Mouse (Mus musculus) right cerebral cortex, postnatal 36 days (tissue): ENCODE results near the gene Decr2.
"Not testable (repeated sequence)": the region's sequence is repeated elsewhere in the genome, so short reads cannot be mapped to it uniquely, and the experiment has no call there.

Experiments
- DNase-seq, 2 experiments: peaks; one replicate each; pipeline ENCODE4 v3.0.0; 2022; ENCODE audit warnings: low spot score in 2 of 2, mixed read lengths in 1 of 2

Decr2 gene

GRCm38 (mm10) chr17:26089905-26090632, at the start of gene Decr2:
Decr2 (minus strand) TSS chr17:26090337.
- DNase-seq = peak; percentile 81 to 83

GRCm38 (mm10) chr17:26138901-26139381, 48.8 kb upstream of the Decr2 start:
- DNase-seq = no peak

GRCm38 (mm10) chr17:26138239-26138836, 48.2 kb upstream of the Decr2 start, which contains the start of gene Axin1:
Axin1 (plus strand) TSS chr17:26138688.
- DNase-seq = peak; percentile 93 to 95

DNA sequence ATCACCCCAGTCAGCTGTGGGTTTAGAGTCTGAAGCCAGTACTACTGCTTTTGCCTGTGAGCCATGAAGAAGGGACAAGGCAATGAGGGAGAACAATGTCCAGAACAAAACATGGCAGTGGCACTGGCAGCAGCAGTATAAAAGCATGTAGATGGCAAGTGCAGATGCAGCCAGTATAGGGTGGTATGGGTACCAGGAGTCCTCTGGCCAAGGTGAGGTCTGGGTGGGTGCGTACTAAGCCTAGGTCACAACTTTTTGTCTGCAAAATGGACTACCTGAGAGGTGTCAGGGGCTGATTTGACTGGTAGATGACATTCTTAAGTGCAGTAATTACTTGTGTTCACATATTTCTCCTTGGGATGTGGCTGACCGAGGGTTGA, 47.6 kb upstream of the Decr2 start:
- no peak for DNase-seq

DNA sequence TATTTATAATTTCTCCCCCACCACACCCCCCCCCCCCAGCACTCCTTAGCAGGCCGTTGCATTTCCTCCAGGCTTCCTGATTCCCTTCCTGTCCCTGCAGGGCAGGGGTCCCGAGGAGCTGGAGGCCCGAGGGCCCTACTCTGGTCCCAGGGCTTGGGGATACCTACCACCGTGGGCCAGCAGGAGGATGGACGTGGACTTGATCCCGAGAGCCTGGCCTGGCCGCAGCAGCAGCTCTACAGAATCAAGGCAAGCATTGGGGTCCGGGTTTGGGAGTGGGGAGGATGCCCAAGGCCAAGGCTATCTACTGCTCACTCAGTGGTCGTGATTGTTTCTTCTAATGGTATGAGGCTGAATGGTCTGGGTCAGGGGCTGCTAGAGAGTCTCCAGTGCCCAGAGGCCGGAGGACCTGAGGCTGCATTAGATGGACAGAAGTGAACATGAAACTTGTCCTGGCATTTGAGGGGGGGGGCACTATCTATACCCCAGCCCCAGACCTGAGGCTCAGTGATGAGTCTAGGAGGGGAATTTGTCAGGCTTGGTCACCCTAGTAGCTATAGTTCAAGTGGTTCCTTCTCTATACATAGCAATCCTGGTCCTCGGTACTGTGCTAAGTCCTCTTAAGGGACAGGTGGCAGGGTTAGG, 47.1 kb upstream of the Decr2 start:
- DNase-seq = no peak

- no peak for DNase-seq
These were observed 42.0 kb upstream of the Decr2 start for GRCm38 (mm10) chr17:26131856-26132853.

GRCm38 (mm10) chr17:26131062-26131732, 41.1 kb upstream of the Decr2 start:
- no peak for DNase-seq

DNA sequence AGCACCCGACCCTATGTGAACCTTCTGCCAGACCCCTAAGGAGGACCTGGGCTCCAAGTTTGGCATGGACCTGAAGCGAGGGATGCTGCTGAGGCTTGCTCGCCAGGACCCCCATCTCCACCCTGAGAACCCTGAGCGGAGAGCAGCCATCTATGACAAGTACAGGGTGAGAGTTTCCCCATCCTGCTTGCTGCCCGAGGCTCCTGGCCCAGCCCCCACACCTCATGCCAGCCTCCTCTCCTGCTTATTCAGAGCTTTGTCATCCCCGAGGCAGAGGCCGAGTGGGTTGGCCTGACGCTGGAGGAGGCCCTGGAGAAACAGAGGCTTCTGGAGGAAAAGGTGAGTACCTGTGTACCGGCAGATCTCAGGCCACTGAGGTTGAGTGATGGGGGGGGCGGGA, 35.1 kb upstream of the Decr2 start:
- no peak for DNase-seq

DNA sequence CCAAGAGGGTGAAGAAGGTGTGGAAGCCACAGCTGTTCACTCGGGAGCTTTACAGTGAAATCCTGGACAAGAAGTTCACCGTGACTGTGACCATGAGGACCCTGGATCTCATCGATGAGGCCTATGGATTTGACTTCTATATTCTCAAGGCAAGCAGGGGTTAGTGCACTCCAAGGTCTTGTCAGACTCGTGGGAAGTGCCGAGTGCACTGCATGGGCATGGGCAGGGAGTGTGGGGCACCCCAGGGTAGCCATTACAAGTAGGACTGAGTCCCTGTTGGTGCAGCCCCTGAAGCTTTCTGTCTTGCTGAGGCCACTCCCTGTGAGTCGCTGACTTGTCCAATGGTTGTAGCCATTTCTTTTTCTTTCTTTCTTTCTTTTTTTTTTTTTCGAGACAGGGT, 34.4 kb upstream of the Decr2 start:
- no peak for DNase-seq

GRCm38 (mm10) chr17:26123267-26123684, 33.1 kb upstream of the Decr2 start, which contains the start of gene Mrpl28:
Mrpl28 (plus strand) TSS chr17:26123500.
- peak; percentile 82 to 85 for DNase-seq

GRCm38 (mm10) chr17:26122431-26123140, 32.4 kb upstream of the Decr2 start:
- no peak for DNase-seq

DNA sequence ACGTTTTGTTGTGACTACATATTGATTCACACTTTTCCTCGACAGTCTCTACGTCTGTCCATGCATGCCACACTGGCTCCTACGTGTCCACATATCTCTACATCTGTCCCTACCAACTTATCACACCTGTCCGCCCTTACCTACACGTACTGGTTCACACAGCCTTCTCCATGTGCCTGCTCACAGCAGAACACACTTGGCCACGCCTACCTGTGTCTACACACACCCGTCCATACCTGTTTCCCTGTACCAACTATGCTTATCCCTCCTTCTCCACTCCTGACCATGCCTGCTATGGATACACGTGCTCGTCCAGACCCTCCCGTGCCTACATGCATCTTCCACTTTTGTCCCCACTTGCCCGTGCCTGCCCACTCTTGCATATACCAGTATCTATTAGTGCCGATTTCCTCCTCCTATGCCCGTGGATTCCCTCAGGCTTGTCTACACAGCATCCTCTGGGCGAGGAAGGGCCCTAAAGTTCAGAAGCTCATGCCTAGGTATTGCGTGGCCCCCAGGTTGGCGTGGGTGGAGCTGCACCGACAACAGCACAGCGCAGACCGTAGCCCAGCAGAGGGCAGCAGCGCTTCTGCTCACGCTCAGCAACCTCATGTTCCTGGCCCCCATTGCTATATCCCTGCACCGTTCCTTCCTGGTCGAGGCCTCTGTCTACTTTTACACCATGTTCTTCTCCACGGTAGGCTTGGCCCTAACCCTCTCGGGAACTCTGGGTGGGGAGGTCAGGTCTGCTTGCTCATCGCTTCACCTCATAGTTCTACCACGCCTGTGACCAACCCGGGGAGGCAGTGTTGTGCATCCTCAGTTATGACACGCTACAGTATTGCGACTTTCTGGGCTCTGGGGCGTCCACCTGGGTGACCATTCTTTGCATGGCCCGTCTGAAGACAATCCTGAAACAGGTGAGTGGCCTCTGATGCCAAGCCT, 29.9 kb upstream of the Decr2 start:
- DNase-seq = peak in 1 of 2 experiments; percentile 37

DNA sequence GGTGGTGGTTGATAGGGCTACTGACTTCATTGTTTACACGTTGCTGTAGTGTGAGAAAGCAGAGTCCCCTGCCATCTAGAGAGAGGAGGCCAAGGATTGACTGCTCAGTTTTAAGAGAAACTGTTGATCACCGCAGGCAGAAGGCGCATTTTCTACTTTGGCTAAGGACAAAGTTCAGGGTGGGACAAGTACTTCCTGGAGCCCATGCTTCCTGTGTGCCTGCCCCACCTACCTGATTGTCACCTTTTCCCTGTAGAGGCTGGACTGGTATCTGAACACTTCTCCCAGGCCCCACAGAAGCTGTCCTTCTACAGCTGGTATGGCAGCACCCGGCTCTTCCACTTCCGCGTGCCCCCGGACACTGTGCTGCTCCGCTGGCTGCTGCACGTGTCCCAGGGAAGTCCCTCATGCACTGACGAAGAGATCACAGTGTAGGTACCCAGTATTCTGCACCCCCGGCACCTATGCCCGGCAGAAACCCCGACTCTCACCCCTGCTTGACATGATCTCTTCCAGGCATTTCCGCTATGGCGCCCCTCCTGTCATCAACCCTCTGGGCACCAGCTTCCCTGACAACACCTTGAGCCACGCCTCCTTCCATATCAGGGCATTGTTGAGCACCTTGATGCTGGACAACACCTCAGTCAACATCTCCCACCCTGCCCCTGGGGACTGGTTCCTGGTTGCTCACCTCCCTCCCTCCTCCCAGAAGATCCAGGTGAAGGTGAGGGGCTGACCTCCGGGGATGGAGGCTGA, 26.5 kb upstream of the Decr2 start:
- DNase-seq = no peak

DNA sequence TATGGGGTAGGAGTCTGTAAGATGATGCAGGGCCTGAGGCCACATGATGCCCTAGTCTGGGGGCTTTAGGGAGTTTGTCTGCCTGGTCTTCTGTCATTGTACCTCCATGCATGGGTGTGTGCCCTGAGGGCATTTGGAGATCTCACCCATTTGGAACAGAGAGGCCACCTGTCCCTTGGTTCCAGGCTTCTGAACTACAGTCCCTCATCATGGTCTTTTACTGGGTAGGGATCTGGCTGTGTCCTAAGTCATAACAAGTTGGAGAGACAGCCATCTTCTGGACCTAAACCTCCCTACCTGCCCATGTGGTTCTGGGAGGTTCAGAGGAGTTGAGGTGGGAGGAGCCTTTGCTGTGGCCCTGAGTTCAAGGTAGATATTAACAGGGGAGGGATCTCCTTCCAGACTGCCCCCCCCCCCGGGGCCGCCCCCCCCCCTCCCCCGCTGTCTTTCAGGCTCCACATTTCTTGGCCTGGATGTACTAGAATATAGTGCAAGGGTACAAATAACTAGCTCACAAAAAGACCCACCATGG, 25.9 kb upstream of the Decr2 start:
- DNase-seq = no peak

DNA sequence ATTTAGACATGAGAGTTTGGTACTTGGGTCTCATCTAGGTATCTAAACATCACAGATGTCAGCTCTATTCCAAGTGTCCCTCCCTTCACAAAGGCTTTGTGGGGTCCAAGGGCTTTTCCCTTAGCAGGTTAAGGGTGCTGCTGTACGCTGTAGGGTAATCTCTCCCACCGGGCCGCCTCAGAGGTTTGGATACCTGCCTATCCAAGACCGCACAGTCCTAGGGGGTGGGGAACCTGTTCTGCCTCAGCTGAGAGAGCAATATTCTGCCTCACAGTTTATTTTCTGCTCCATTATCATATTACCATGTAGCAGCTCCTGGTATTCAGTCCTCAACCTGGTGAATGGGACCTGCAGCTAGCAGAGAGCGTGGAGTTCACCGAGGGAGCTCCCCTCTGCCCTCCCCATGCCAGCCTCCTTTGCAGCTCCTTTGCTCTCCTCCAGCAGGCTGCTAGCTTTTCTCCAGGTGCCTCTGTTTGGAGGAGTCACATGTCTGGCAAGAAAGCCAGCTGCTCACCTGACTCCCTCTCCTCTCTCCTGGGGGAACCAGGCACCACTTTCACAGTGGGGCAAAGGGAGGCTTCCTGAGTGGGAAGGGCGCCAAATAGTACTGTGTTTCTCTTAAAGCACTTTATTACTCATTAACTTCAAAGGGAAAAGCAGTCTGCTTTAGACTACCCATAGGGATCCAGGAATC, 25.2 kb upstream of the Decr2 start:
- DNase-seq = no peak

GRCm38 (mm10) chr17:26114461-26114860, 24.3 kb upstream of the Decr2 start:
- not testable (repeated sequence) for DNase-seq

DNA sequence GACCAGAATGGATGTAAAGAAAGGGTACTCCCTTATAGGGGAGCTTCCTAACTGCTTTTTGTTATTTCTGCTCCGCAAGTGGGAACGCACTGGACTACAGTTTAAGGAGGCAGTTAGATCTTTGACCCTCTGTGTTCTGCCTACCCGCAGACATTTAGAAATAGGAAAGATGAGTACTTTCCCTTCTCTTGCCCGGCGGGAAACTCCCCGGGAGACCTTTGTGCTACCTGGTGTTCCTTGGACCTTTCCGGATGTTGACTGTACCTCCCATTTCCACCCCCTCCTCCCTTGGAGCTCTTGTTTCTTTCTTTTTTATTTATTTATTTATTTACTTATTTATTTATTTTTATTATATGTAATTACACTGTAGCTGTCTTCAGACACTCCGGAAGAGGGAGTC, 23.9 kb upstream of the Decr2 start:
- DNase-seq = no peak
